Mouse (Mus musculus): Measurements from ENCODE around the gene Adgrg1. TPM values are rescaled to one million over a fixed set of nuclear protein-coding genes. Genes with fewer than 3 reads are reported as not detected.
A peak's percentile ranks its signal among the peaks of the same experiment; 100 is the strongest.

Adgrg1 gene
- 156 and 178 TPM in 2 replicates for polyA plus RNA-seq (2015; fragmentation: Nextera tagmentation; extraction: Ambion mirVana)

DNA sequence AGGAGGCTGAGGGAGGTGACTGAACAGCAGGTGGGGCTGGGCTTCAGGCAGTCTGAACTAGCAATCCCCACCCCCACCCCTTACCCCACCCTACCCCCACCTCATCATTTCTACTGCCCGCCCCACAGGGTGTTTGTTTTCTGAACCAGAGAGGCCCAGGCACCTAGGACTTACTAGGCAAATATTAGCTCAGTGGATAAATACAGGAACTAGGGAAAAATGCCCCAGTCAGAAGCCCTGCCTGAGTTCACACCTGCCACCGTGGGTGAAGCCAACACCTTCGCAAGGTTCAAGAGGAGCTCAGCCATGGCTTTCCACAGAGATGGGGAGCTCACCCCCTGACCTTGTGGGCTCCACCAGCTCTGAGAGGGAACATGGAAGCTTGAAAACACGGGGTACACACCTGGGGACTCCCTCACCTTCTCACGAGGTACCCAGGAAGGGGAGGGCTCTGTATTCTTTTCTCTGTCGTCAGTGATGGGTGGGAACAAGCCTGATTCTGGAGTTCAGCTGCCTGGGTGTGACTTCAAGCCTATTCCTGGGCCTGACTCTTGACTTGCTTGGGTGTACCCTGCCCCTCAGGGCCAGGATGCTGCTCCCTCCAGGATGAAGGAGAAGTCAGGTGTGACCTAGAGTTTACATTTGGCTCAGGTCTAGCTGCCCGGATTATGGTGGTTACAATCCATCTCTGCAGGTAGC lies at the start of gene Adgrg1:
Adgrg1 (plus strand) TSS at position 285 of the 699 bp plus-strand sequence.
- H3K4me3 ChIP-seq = no peak within 1 kb of the TSS

GRCm38 (mm10) chr8:94928227-94928626 lies 46.3 kb upstream of the Adgrg1 start:
- no peak overlapping the region for H3K27ac ChIP-seq
- H3K9me3 ChIP-seq (replicated peaks) = no peaks in the 10 kb centered on the region
- ATAC-seq = no peak
- no peak overlapping the region for H3K4me3 ChIP-seq
- no peaks in the 10 kb centered on the region for H3K4me1 ChIP-seq
- WGBS = 95% methylated on average over 3 of the region's 3 CpGs
- no peak overlapping the region for H3K4me2 ChIP-seq
- no peak overlapping the region for H3K9ac ChIP-seq
- H3K27me3 ChIP-seq = no peaks in the 10 kb centered on the region
- no peaks in the 10 kb centered on the region for H3K36me3 ChIP-seq (ENCODE audit: poor library complexity, severe bottlenecking)

More for the DNA sequence above, at the start of gene Adgrg1:
- WGBS = 63% methylated on average over 7 of the region's 7 CpGs
- no peak for ATAC-seq
- H3K4me1 ChIP-seq = peaks cover 38% of the 10 kb centered on the region
- H3K9ac ChIP-seq = no peak within 1 kb of the TSS
- no peaks in the 10 kb centered on the region for H3K36me3 ChIP-seq (ENCODE audit: poor library complexity, severe bottlenecking)
- H3K4me2 ChIP-seq = no peak within 1 kb of the TSS
- no peaks in the 10 kb centered on the region for H3K9me3 ChIP-seq (replicated peaks)
- no peaks in the 10 kb centered on the region for H3K27me3 ChIP-seq
- H3K27ac ChIP-seq = no peak within 1 kb of the TSS

DNA sequence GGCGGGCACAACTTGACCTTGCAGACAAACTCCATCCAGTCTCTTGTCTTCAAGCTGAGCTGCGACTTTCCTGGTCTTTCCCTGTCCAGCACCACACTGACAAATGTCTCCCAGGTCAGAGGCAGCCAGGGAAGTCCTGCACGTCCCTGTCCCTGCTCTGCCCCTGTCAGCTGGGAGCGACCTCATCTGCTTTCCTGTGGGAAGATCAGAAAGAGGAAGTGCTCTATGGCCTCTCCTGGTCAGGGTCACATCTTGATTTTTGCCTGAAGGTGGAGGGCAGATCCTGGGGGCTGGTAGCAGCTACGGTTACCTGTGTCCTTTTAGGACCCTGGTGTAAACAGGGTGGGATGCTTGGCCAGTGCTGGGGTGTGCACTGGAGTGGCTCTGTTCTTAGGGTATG lies 40.6 kb upstream of the Adgrg1 start:
- no peaks in the 10 kb centered on the region for H3K9me3 ChIP-seq (replicated peaks)
- no peaks in the 10 kb centered on the region; the same call in 1 of the 2 replicates for H3K27me3 ChIP-seq
- WGBS = 70% methylated on average over 5 of the region's 5 CpGs
- no peak overlapping the region for H3K4me2 ChIP-seq
- H3K9ac ChIP-seq = no peak overlapping the region
- H3K4me3 ChIP-seq = no peak overlapping the region
- H3K4me1 ChIP-seq = no peaks in the 10 kb centered on the region
- H3K27ac ChIP-seq = no peak overlapping the region
- H3K36me3 ChIP-seq (ENCODE audit: poor library complexity, severe bottlenecking) = no peaks in the 10 kb centered on the region
- no peak for ATAC-seq

- ATAC-seq = no peak
- H3K9ac ChIP-seq = no peak overlapping the region
- H3K9me3 ChIP-seq (replicated peaks) = no peaks in the 10 kb centered on the region
- no peaks in the 10 kb centered on the region; the same call in 1 of the 2 replicates for H3K27me3 ChIP-seq
- H3K4me2 ChIP-seq = no peak overlapping the region
- WGBS = 82% methylated on average over 3 of the region's 3 CpGs
- no peak overlapping the region for H3K4me3 ChIP-seq
- no peaks in the 10 kb centered on the region for H3K36me3 ChIP-seq (ENCODE audit: poor library complexity, severe bottlenecking)
- no peaks in the 10 kb centered on the region for H3K4me1 ChIP-seq
- no peak overlapping the region for H3K27ac ChIP-seq
These were observed 39.4 kb upstream of the Adgrg1 start for GRCm38 (mm10) chr8:94935172-94935571.

DNA sequence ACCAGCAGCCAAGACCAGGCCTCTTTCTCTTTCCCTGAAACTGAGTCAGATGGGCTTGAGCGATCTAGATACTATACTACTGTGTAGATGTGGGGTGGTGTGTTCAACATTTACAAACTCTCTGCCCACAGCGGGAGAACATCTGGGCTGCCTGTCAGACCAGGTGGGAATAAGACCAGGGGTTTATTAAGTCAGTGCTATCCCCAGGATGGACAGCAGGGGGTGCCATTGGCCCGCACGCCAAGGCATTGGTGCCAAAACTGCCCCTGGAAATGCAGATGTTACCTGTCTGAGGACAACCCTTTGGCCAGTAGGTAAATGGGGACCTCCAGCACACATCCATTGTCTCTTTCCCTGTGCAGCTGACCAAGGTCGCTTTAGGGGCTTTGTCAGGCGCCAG lies 32.0 kb upstream of the Adgrg1 start:
- H3K27ac ChIP-seq = no peak overlapping the region
- H3K9ac ChIP-seq = no peak overlapping the region
- no peaks in the 10 kb centered on the region for H3K27me3 ChIP-seq
- H3K36me3 ChIP-seq (ENCODE audit: poor library complexity, severe bottlenecking) = no peaks in the 10 kb centered on the region
- no peak overlapping the region for H3K4me3 ChIP-seq
- 15% methylated on average over 6 of the region's 6 CpGs for WGBS
- H3K9me3 ChIP-seq (replicated peaks) = no peaks in the 10 kb centered on the region
- H3K4me2 ChIP-seq = no peak overlapping the region
- peaks cover 13% of the 10 kb centered on the region for H3K4me1 ChIP-seq
- ATAC-seq = peak; percentile 39

GRCm38 (mm10) chr8:94945185-94945584 lies 29.4 kb upstream of the Adgrg1 start:
- Histone ChIP-seq H3K36me3 (ENCODE audit: poor library complexity, severe bottlenecking) (no peaks in the 10 kb centered on the region), H3K4me3 (no peak overlapping the region), H3K4me2 (no peak overlapping the region), H3K9me3 (replicated peaks) (no peaks in the 10 kb centered on the region), H3K4me1 (peaks cover 13% of the 10 kb centered on the region), H3K27ac (peak overlapping the region; percentile 6; the same call in 1 of the 2 replicates), H3K27me3 (no peaks in the 10 kb centered on the region), H3K9ac (no peak overlapping the region)
- 49% methylated on average over 6 of the region's 6 CpGs for WGBS
- peak; percentile 46 for ATAC-seq

DNA sequence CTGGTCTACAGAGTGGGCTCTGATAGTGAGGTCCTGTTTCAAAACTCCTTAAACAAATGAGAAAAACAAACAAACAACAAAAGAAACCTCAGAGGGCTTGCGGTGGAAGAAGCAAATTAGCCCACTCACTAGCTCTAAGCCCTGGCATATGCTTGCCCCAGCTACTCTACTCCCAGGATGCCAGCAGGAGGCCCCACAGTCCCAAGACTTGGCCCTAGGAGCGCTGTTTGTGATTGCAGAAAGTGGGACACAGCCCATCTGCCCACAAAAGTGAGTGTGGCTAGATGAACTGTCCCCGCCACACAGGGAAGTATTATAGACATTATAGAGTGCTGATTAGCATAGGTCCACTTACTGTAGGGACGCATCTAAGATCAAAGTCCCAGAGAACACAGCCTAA lies 26.1 kb upstream of the Adgrg1 start:
- Histone ChIP-seq H3K9ac (no peak overlapping the region), H3K4me2 (no peak overlapping the region), H3K27me3 (no peaks in the 10 kb centered on the region), H3K36me3 (ENCODE audit: poor library complexity, severe bottlenecking) (no peaks in the 10 kb centered on the region), H3K4me3 (no peak overlapping the region), H3K4me1 (peaks cover 13% of the 10 kb centered on the region), H3K9me3 (replicated peaks) (no peaks in the 10 kb centered on the region), H3K27ac (no peak overlapping the region)
- WGBS = 69% methylated on average over 4 of the region's 4 CpGs
- no peak for ATAC-seq

- no peak overlapping the region for H3K4me2 ChIP-seq
- WGBS = 84% methylated on average over 4 of the region's 4 CpGs
- no peaks in the 10 kb centered on the region for H3K36me3 ChIP-seq (ENCODE audit: poor library complexity, severe bottlenecking)
- no peaks in the 10 kb centered on the region for H3K27me3 ChIP-seq
- H3K4me1 ChIP-seq = peaks cover 16% of the 10 kb centered on the region
- no peak for ATAC-seq
- H3K9me3 ChIP-seq (replicated peaks) = no peaks in the 10 kb centered on the region
- H3K27ac ChIP-seq = no peak overlapping the region
- no peak overlapping the region for H3K9ac ChIP-seq
- no peak overlapping the region for H3K4me3 ChIP-seq
These were observed 25.5 kb upstream of the Adgrg1 start for GRCm38 (mm10) chr8:94949010-94949409.

DNA sequence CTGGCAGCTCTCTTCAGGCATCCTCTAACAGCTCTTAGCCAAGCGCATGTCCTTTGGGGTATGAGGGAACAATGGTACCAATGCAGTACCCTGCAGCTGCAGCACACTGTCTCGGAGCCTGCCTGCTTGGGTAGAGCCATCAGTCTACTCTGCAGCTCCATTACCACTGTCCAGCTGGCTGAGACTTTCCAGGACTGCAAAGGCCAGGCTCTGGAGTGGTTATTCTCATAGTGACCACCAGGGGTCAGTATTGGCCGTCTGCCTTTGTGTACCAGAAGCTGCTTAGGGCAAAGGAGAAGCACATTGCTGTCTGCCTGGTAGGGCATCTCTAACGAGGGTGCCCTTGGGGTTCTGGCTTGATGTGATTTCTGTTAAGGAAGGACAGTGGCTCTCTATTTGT lies 24.5 kb upstream of the Adgrg1 start:
- WGBS = 17% methylated on average over 4 of the region's 4 CpGs

GRCm38 (mm10) chr8:94950458-94950857 lies 24.1 kb upstream of the Adgrg1 start:
- Histone ChIP-seq H3K4me1 (peaks cover 18% of the 10 kb centered on the region), H3K4me2 (no peak overlapping the region), H3K27ac (no peak overlapping the region), H3K9me3 (replicated peaks) (no peaks in the 10 kb centered on the region), H3K27me3 (no peaks in the 10 kb centered on the region), H3K36me3 (ENCODE audit: poor library complexity, severe bottlenecking) (no peaks in the 10 kb centered on the region), H3K4me3 (no peak overlapping the region), H3K9ac (no peak overlapping the region)
- WGBS = 73% methylated on average over 5 of the region's 5 CpGs
- ATAC-seq = peak; percentile 6; the same call in 1 of the 2 replicates

More for the DNA sequence above, 24.5 kb upstream of the Adgrg1 start:
- Histone ChIP-seq H3K27me3 (no peaks in the 10 kb centered on the region), H3K9me3 (replicated peaks) (no peaks in the 10 kb centered on the region), H3K36me3 (ENCODE audit: poor library complexity, severe bottlenecking) (no peaks in the 10 kb centered on the region), H3K27ac (no peak overlapping the region), H3K4me3 (no peak overlapping the region), H3K4me2 (no peak overlapping the region), H3K4me1 (peaks cover 21% of the 10 kb centered on the region), H3K9ac (no peak overlapping the region)
- ATAC-seq = peak; percentile 72

GRCm38 (mm10) chr8:94952086-94952485 lies 22.5 kb upstream of the Adgrg1 start:
- Histone ChIP-seq H3K4me1 (peaks cover 8% of the 10 kb centered on the region), H3K9me3 (replicated peaks) (no peaks in the 10 kb centered on the region), H3K9ac (no peak overlapping the region), H3K4me3 (no peak overlapping the region), H3K36me3 (ENCODE audit: poor library complexity, severe bottlenecking) (no peaks in the 10 kb centered on the region), H3K27me3 (no peaks in the 10 kb centered on the region), H3K4me2 (no peak overlapping the region), H3K27ac (no peak overlapping the region)
- WGBS = 81% methylated on average over 5 of the region's 5 CpGs
- no peak for ATAC-seq

- ATAC-seq = no peak
- H3K9ac ChIP-seq = 0 out of 2 replicates have a peak overlapping the region, but pooled peaks have one; percentile 2
- no peaks in the 10 kb centered on the region for H3K27me3 ChIP-seq
- H3K27ac ChIP-seq = no peak overlapping the region
- H3K4me1 ChIP-seq = peaks cover 8% of the 10 kb centered on the region
- no peaks in the 10 kb centered on the region for H3K36me3 ChIP-seq (ENCODE audit: poor library complexity, severe bottlenecking)
- WGBS = 81% methylated on average over 7 of the region's 7 CpGs
- H3K9me3 ChIP-seq (replicated peaks) = no peaks in the 10 kb centered on the region
- H3K4me2 ChIP-seq = no peak overlapping the region
- H3K4me3 ChIP-seq = no peak overlapping the region
These were observed 20.8 kb upstream of the Adgrg1 start for GRCm38 (mm10) chr8:94953624-94954367.
